24 mouse cellular contexts compared by ENCODE assay signal in the genomic region with DNA sequence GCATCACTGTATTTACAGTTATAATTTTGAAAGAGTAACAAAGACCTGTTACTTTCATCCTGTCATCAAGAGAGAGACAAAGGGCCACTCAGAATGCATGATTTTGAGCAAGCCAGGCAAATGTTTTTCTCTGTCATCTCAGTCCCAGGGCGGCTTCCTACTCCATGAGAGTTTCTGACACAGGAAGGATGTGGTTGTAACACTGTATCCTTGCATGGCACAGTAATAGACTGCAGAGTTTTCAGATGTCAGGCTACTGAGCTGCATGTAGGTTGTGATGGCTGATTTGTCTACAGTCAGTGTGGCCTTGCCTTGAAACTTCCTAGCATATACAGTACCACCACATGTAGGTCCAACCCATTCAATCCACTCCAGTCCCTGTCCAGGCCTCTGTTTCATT.
DNase-seq lines count a peak whose midpoint lies in the region; ATAC-seq and TF ChIP-seq lines count a peak whose summit lies in the region.
"Had no signal": no experiment of that assay in that cellular context is flagged by ENCODE, and none has a peak within 500 bp of the region (broad histone marks: within the 10 kb centered on the region; RNA-seq: fewer than 3 reads in every experiment).

No protein-coding gene starts in this region.

- H3K27ac ChIP-seq in thymus, adult 2 months (ENCODE audit: control insufficient read depth, insufficient read depth, low read length): peak overlapping the region; percentile 64
- H3K27ac ChIP-seq: forebrain, embryonic 13.5 days; limb, embryonic 13.5 days; liver, embryonic 12.5 days; neural tube, embryonic 13.5 days had no signal

- 0 out of 2 replicates have a peak, but pooled peaks have one; percentile 12 for ATAC-seq in megakaryocyte, adult 5-6 weeks (ENCODE audit: poor library complexity, severe bottlenecking)
- ATAC-seq in megakaryocyte-erythroid progenitor cell, adult 5-6 weeks (replicated peaks; ENCODE audit: low FRiP score, low TSS enrichment, poor library complexity, severe bottlenecking): no peak
- ATAC-seq: forebrain, embryonic 13.5 days; hindbrain, embryonic 16.5 days; liver, embryonic 12.5 days; liver, postnatal 0 days had no signal

- TF ChIP-seq POLR2A in thymus, adult 2 months (IDR thresholded peaks at IDR 0.05; ENCODE audit: control insufficient read depth, extremely low read depth, insufficient read depth, low read length, poor library complexity): no peak

- peaks cover 11% of the 10 kb centered on the region for H3K4me1 ChIP-seq in thymus, adult 2 months (replicated peaks; ENCODE audit: control insufficient read depth, insufficient read depth, low read length)
- H3K4me1 ChIP-seq: forebrain, embryonic 13.5 days; limb, embryonic 13.5 days; liver, embryonic 12.5 days; neural tube, embryonic 13.5 days had no signal

- no peak overlapping the region for H3K4me3 ChIP-seq in thymus, adult 2 months (ENCODE audit: control insufficient read depth, insufficient read depth, low read length)
- H3K4me3 ChIP-seq: forebrain, embryonic 13.5 days; limb, embryonic 13.5 days; liver, embryonic 12.5 days; neural tube, embryonic 13.5 days had no signal

- H3K36me3 ChIP-seq in thymus, adult 2 months (ENCODE audit: control insufficient read depth, insufficient read depth, low read length): no peaks in the 10 kb centered on the region
- H3K36me3 ChIP-seq: limb, embryonic 13.5 days; liver, embryonic 12.5 days; neural tube, embryonic 13.5 days had no signal

- H3K27me3 ChIP-seq in thymus, adult 2 months (ENCODE audit: control insufficient read depth, insufficient read depth, low read length): no peaks in the 10 kb centered on the region
- H3K27me3 ChIP-seq: forebrain, embryonic 13.5 days; limb, embryonic 13.5 days; liver, embryonic 12.5 days; neural tube, embryonic 13.5 days had no signal

- WGBS in thymus, adult 2 months: 6% methylated on average over 1 of the region's 1 CpGs

- DNase-seq in T-cell, adult 2 months (ENCODE audit: low spot score): peak; percentile 68
- peak; percentile 69 for DNase-seq in thymus, adult 2 months
- peak; percentile 60 to 75 for DNase-seq in thymus, postnatal 36 days
- DNase-seq in kidney, adult 18-20 months: no peak
- DNase-seq in layer of hippocampus, adult 11-12 months (ENCODE audit: low spot score): no peak
- DNase-seq in layer of hippocampus, adult 8-10 months (ENCODE audit: low spot score in 2 of 2): no peak
- DNase-seq: adrenal gland, adult 8-10 months; cerebellum, adult 2 months; cerebellum, postnatal 14 days; gastrocnemius, postnatal 25 days; heart, adult 18-20 months; kidney, adult 2 months; kidney, postnatal 4 days; layer of hippocampus, adult 9-11 months; liver, postnatal 0 days; lung, postnatal 36 days; midbrain, embryonic 14.5 days had no signal

- TF ChIP-seq CTCF in thymus, adult 2 months (IDR thresholded peaks at IDR 0.05; ENCODE audit: borderline replicate concordance, control insufficient read depth, extremely low read depth, insufficient read depth, low read length, poor library complexity): no peak

Comparison
In these comparisons a context has a peak if more than half of its experiments do, and no peak if none do; other contexts are left out.
1. DNase-seq: peak in T-cell, adult 2 months (single experiment), thymus, adult 2 months (single experiment) and thymus, postnatal 36 days (2 of 2); none in kidney, adult 18-20 months (single experiment), layer of hippocampus, adult 11-12 months (single experiment) and layer of hippocampus, adult 8-10 months (0 of 2).